Mouse (Mus musculus) 3134 (cell line): ENCODE measurements at regions not wholly inside any gene's neighbourhood (a gene's known extent, or its start where the extent isn't known, plus 50 kb on each side); places are given as distances from the start of the nearest gene placed in this dataset.

Experiments
- DNase-seq: peaks from one replicate; pipeline ENCODE4 v3.0.0-alpha.2; 2011; ENCODE audit warnings: low spot score; ENCODE audit not compliant: insufficient read length; ENCODE audit errors: extremely low read depth

DNA sequence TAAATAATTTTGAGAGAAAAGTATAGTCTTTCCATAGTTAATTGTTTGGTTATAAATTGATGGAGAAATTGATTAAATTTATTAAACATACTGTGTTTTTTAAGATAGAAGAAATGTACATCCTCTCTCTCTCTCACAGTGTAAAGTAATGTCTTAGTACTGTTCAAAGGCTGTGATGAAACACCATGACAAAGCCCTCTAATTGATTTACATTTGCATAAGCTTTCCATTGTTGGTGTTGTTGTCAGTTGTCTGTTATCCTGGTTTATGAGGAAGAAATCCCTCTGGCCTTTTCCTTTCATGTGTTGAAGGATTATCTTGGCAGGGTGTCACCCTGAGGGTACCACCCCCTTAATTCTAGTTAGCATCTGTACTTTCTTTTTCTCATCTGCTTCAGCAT, 207.2 kb upstream of the Dmd start:
- no peak for DNase-seq

DNA sequence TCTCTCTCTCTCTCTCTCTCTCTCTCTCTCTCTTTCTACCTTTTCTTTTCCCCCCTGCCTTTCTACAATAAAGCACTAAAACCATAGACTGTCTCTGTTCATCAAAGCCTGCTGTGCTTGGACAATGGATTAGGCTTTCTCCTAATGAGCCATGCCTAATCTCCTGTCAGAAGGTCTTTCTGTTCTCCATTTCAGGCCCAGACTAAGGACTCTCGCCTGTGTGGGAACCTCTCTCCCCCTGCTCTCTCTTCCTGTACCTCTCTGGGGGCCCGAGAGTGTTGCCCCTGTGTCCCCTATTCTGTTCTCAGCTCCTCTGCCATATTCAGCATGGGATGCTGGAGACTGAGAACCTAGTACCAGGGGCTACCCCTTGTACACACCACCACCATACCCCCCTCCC, 184.5 kb upstream of the Dmd start:
- no peak for DNase-seq

DNA sequence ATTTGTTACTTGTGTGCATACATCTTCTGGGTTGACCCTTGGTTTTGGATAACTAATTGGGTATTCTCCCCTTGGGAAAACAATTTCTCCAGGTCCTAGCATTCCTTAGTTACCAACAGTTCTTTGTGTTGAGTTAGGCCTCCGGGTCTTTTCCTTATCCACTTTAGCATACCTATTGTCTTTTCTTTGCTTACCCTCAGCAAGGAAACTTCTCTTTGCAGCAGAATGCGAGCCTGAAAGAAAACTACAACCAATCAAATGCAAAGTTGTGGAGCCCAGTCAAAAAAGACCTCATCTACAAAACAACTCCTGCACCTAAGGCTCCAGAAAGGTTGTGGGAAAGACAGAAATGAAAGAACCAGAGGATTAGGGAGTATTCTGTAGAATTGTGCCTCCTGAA, 139.5 kb upstream of the Dmd start:
- no peak for DNase-seq

DNA sequence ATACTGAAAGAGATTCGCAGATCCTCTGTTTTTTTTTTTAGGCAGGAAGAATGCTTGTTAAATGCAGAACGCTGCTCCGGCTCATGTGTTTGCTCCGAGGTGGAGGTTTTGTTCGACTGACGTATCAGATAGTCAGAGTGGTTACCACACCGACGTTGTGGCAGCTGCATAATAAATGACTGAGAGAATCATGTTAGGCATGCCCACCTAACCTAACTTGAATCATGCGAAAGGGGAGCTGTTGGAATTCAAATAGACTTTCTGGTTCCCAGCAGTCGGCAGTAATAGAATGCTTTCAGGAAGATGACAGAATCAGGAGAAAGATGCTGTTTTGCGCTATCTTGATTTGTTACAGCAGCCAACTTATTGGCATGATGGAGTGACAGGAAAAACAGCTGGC, 134.1 kb upstream of the Dmd start:
- peak; percentile 5 for DNase-seq

DNA sequence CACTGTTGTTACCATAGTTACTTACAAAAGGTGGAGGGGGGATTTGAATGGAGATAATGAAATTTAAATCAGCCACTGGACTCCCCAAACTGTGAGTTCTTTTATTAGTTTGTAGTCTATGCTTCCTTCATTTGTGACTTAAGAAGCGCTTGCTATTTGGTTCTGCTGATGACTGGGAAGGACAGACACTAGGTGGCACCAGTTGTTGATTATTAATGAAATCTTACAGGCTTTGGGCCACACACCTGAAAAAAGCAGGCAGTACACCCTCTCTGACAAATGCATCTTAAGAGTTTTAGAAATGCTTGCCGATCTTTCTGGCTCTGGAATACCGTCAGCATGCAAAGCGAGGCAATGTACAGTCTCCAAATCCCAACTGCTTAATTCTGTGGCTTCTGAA, 131.6 kb upstream of the Dmd start:
- no peak for DNase-seq

DNA sequence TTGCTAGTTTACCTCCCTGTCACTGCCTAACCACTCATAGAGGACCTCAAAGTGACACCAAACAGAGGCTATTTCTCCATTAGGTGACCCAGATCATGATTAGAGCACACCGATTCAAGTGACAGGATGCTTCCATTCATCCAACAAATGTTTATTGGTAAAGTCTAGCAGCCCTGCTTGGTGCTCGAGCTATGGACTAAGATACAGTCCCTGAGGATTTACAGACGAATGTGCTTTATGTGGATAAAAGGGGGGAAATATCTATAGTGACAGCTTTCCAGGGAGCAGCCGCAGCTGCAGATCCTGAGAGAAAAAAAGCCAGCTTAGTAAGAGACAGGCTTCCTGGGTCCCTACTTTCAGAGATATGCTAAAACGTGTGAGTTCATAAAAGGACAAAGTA, 125.1 kb upstream of the Dmd start:
- DNase-seq: no peak

DNA sequence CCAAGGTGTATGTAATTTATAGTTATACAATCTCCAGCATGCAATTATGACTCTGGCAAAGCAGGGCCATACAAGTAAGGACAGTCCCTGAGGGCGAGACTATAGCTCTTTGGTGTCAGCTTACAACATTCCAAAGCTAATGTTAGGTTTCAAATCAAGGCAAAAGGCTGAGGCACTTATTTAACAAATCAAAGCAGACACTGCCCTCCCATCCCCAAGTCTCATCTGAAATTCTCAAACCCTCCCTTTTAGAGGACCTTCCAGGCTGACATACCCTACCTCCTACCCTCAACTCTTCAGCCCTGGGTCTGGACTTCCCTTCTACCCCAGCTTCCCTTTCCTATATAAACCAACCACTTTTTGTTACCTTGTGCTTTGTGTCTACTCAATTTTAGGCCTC, 82.6 kb upstream of the Dmd start:
- DNase-seq: no peak
